Mouse (Mus musculus) 3T3-L1 (cell line): ENCODE results near the gene 1700009N14Rik.

Experiments
- DNase-seq: peaks from one replicate; pipeline ENCODE4 v3.0.0-alpha.2; 2015; ENCODE audit warnings: low read depth, low spot score

1700009N14Rik gene

DNA sequence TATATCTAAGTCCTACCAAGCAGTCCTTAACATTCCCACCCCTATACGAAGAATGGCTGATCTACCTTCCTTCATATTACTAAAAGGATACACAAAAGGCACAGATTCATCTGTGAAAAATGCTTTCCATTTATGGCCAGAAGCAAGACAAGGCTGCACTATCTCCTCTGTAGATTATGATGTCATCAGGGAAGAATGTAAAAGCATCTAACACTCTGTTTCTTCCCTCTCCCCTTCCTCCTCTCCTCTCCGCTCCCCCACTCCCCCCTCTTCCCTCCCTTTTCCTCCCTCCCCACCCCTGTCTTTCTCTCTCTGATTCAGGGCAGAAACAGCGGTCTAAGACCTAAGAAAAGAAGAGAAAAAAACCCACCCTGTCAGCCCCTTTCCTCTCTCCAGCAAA is at the start of gene 1700009N14Rik:
Gene 1700009N14Rik (plus strand): TSS at position 227 of the 400 bp plus-strand sequence.
- DNase-seq, result peak; percentile 71

DNA sequence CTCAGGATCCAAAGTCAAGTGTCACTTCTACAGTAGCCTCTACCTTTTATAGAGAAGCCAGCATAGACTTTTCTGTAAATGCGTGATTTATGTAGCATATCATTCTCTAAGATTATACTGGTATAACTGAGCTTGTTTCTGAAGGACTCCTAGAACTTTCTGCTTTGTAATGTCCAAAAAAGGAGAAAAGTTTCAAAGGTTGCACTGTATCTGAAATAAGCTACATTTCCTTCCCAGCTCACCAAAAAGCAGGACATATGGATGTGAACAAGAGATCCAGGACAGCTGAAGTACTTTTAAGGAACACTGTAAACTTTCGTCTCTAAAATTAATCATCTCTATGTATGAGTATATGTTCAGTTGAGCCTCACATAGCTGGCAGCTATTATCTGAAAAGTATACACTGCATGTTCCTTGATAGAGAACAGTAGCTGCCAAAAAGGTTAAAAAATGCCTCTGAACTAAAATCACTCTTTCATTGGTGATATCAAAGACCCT is 12.2 kb upstream of the 1700009N14Rik start:
- DNase-seq, result no peak

DNA sequence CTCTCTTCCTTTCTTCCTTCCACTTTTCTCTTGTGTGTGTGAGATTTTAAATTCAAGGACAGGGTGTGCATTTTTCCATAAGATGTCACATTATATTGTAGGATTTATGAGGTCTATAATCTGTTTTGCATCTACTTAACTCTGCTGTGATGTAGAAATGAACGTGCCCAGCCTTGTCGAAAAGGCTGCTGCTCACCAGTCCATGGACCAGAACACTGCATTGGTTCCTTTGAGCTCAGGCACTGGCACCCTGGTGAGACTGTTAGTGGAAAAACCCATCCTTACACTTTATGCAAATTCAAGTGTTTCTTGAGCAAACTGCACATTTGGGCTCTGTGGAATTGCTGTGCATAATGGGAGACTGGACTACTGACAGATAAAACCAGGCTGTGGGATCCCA is 24.2 kb downstream of the 1700009N14Rik start:
- DNase-seq, result no peak

DNA sequence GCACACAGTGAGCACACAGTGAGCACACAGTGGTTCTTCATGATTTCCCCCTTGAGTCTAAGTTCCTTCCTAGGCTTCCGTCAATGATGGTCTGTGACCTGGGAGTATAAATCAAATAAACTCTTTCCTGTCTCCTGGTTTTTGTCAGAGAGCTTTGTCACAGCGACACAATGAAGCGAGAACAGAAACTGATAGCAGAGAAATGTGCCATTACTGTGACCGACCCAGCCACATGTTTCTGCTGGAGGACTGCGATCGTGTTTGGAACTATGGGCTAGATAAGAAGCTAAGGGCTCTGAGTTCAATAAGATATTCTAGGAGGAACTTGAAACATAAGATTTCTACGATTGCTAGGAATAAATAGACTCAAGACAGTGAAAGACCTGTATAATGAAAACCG is 36.3 kb downstream of the 1700009N14Rik start:
- DNase-seq, result no peak

DNA sequence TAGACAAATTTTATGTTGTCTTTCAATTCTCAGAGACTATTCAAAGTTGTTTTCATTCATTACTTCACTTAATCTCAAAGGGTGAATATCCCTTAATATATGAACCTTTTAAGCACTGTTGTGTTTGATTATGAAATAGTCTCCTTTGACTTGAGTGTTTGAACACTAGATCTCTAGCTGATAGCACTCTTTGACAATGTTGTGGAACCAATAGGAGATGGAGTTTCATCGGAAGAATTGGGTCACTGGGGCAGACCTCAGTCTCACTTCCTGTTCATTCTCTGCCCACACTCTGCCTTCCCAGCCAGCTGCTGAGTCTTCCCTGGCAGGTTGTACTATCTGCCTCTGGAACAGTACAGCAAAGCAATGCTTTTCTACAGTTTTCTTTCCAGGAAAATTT is 43.5 kb downstream of the 1700009N14Rik start:
- no peak for DNase-seq

DNA sequence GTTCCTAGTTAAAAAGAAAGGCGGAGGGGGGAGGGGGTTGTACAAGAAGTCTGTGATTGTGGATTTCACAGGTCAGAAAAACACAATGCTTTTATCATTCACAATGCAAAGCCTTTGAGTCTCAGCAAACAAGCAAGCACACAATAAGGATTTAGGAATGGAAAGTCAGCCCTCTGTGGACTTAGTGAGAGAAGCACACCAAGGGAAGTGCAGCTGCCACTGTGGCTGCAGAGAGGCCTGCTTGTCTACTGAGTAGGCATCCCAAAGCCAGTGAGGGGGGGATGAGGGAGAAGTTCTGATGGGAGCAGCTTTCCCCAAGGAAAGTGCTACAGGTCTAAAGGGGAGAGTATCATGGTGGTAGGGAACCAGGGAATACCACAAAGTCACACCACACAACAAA is 45.8 kb downstream of the 1700009N14Rik start:
- DNase-seq, result no peak
